Mouse (Mus musculus) bone marrow, adult 2 months (tissue): Measurements from ENCODE around the gene Gale. TPM values are rescaled to one million over a fixed set of nuclear protein-coding genes. Genes with fewer than 3 reads are reported as not detected.

ENCODE experiments used
- H3K27ac ChIP-seq: fragments of 200-500 bp; 2 replicates; pipeline ENCODE4 v1.5.1; 2012; ENCODE audit warnings: low read depth, mild to moderate bottlenecking, control low read depth, inconsistent platforms, low read length; ENCODE audit not compliant: control insufficient read depth, poor library complexity, insufficient read depth
- H3K4me1 ChIP-seq: fragments of 200-500 bp; 2 replicates; pipeline ENCODE4 v1.6.1; 2011; ENCODE audit warnings: low read length; ENCODE audit not compliant: control insufficient read depth, insufficient read depth
- H3K4me3 ChIP-seq: fragments of 200-500 bp; replicated peaks from 2 replicates; pipeline ENCODE3; 2011; ENCODE audit warnings: mild to moderate bottlenecking, low read depth, low read length, control low read depth; ENCODE audit not compliant: control insufficient read depth
- CTCF ChIP-seq: fragments of 200-500 bp; IDR thresholded peaks from 2 replicates; pipeline ENCODE4 v1.5.1; 2011; ENCODE audit warnings: low read length, control low read depth; ENCODE audit not compliant: control insufficient read depth, insufficient read depth
- POLR2A ChIP-seq: fragments of 200-500 bp; IDR thresholded peaks from 2 replicates; pipeline ENCODE4 v1.6.1; 2011; ENCODE audit warnings: low read depth, mild to moderate bottlenecking, control low read depth, low read length, borderline replicate concordance; ENCODE audit not compliant: control insufficient read depth
- WGBS: fragments of 180-500 bp; shearing (Covaris S2); methylation state at CpG from one replicate; pipeline ENCODE4 v1.1.7; 2018; 5-methylcytosine and 5-hydroxymethylcytosine counted together
- polyA plus RNA-seq: library from polyadenylated mRNA; stranded (reverse); fragments of >200 nt; gene quantifications from 2 replicates; pipeline ENCODE4 v1.2.4, GENCODE M21; 2011; ENCODE audit warnings: low replicate concordance; ENCODE audit not compliant: missing spikeins, insufficient read depth, insufficient read length

Gale gene
- polyA plus RNA-seq, 1 experiment, result 11.0 TPM

DNA sequence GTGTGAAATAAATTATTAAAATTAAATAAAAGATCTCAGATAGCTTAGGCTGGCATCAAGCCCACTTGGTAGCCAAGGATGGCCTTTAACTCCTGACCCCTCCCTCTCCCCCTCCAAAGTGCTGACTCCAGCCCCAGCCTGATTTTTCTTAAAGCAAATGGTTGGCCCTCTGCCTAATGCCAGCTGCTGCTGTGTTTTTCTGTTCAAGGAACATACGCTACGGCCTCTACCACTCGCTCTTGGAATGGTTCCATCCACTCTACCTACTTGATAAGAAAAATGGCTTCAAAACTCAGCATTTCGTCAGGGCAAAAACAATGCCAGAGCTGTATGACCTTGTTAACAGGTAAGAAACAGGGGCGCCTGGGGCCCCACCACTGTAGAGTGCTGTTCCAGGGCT lies 38.2 kb upstream of the Gale start:
- TF ChIP-seq CTCF (no peak), POLR2A (no peak)
- 69% methylated on average over 5 of the region's 5 CpGs for WGBS
- Histone ChIP-seq H3K27ac (no peak overlapping the region), H3K4me1 (no peaks in the 10 kb centered on the region; the same call in 1 of the 2 replicates), H3K4me3 (no peak overlapping the region)

DNA sequence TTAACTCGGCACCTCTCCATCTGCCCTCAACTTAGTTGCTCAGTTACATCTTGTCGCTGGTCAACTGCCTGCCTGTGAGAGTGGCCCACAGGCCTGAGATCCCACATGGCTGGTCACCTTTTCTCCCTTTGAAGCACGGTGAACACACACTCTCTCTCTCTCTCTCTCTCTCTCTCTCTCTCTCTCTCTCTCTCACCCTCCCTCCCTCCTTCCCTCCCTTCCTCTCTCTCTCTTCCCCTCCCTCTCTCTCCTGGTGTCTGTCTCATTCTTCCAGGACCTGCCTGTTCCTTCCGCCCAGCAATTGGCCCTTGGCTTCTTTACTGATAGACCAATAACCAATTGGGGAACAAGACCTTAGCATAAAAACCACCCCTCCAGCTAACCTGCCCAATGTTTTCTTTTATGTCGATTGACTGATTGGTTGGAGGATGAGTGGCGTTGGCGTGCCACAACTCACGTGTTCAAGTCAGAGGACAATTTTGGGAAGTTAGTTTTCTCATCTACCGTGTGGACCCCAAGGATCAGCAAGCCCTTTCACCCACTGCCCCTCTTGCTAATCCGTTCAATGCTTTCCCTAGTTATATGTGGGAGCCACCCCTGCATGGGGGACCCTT lies 37.2 kb upstream of the Gale start:
- Histone ChIP-seq H3K4me1 (no peaks in the 10 kb centered on the region; the same call in 1 of the 2 replicates), H3K4me3 (no peak overlapping the region), H3K27ac (no peak overlapping the region)
- TF ChIP-seq CTCF, result no peak
- TF ChIP-seq POLR2A, result no peak
- 79% methylated on average over 10 of the region's 10 CpGs for WGBS

DNA sequence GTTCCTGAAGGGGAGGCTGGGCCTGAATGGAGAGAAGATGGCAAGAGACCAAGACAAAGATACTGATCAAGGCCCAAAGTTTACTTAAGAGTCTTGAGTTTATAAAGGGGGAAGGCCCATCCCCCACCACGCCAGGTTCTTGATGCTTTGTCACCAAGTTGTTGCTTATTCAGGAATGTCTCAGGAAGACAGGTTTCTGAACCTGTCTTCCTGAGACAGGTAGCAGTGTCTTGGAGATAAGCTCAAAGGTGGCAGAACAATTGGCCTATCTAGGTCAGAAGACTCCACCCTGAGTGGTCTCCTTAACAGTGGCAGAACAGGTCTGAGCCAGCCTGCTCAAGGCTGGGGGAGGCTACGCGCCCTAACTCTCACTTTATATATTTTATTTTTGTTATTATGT lies 36.7 kb upstream of the Gale start:
- Histone ChIP-seq H3K4me3 (no peak overlapping the region), H3K4me1 (no peaks in the 10 kb centered on the region; the same call in 1 of the 2 replicates), H3K27ac (no peak overlapping the region)
- TF ChIP-seq POLR2A, result no peak
- TF ChIP-seq CTCF, result no peak
- 89% methylated on average over 3 of the region's 3 CpGs for WGBS

DNA sequence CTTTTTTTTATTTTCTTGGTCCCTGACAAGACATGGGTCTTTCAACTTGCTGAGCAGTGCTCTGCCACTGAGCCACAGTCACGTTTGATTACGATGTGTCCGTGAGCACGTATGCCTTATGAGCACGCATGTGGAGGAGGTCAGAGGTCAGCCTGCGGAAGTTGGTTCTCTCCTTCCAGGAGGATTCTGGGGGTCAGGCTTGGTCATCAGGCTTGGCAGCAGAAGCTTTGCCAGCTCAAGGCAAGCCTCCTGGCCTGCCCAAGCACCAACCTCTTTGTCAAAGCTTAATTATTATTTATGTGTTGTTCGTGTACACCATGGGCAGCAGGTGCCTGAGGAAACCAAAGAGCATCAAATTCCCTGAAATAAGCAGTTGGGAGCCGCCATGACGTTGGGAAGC lies 35.2 kb upstream of the Gale start:
- no peak overlapping the region for H3K27ac ChIP-seq
- H3K4me1 ChIP-seq, result no peaks in the 10 kb centered on the region; the same call in 1 of the 2 replicates
- H3K4me3 ChIP-seq, result no peak overlapping the region
- 93% methylated on average over 9 of the region's 9 CpGs for WGBS
- no peak for TF ChIP-seq CTCF
- no peak for TF ChIP-seq POLR2A

DNA sequence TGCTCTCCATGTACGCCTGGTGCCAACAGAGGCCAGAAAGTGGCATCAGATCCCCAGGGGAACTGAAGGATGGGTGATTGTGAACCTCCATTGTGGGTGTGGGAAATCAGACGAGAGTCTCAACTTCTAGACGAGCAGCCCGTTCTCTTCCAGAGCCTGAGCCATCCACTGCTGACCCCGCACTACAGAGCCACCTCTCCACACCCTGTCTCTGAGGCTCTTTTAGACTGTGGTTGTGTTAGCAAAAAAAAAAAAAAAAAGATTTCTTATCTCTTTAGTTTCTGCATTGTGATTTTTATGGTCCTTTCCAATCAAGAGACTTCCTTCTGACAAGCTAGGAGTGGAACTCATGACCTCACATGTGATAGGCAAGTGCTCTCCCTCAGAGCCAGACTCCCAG lies 34.1 kb upstream of the Gale start:
- WGBS, result 83% methylated on average over 5 of the region's 5 CpGs
- TF ChIP-seq CTCF (no peak), POLR2A (no peak)

DNA sequence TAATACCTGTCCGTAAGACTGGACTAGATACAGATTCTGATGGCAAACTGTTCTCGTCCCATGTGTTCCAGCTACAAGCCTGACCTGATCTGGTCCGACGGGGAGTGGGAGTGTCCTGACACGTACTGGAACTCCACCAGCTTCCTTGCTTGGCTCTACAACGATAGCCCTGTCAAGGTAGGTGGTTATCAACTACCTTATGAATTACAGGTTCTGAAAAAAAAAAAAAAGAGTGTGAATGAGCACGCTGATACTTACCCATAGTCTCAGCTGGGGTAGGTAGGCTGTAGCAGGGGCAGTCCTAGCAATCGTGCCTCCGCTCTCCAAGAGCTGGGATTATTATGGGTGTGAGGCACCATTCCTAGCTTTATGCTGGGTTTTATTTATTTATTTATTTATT lies 33.7 kb upstream of the Gale start:
- Histone ChIP-seq H3K27ac (no peak overlapping the region), H3K4me3 (no peak overlapping the region), H3K4me1 (no peaks in the 10 kb centered on the region; the same call in 1 of the 2 replicates)
- 92% methylated on average over 9 of the region's 9 CpGs for WGBS
- no peak for TF ChIP-seq CTCF
- TF ChIP-seq POLR2A, result no peak

More for the DNA sequence above, 34.1 kb upstream of the Gale start:
- no peak overlapping the region for H3K4me3 ChIP-seq
- H3K27ac ChIP-seq, result no peak overlapping the region
- no peaks in the 10 kb centered on the region; the same call in 1 of the 2 replicates for H3K4me1 ChIP-seq

DNA sequence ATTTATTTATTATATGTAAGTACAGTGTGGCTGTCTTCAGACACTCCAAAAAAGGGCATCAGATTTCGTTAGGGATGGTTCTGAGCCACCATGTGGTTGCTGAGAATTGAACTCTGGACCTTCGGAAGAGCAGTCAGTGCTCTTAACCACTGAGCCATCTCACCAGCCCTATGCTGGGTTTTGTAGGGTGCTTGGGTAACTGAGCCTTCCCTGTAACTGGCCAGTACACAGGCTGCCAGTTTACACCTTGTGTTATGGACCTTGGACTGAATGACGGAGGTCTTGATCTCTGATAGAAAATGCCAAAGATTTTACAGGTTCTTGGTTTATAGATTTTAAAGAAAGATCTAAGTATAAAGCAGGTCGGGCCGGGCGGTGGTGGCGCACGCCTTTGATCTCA lies 33.3 kb upstream of the Gale start:
- WGBS, result 90% methylated on average over 8 of the region's 8 CpGs
- H3K4me1 ChIP-seq, result no peaks in the 10 kb centered on the region; the same call in 1 of the 2 replicates
- TF ChIP-seq POLR2A (no peak), CTCF (no peak)
- H3K27ac ChIP-seq, result no peak overlapping the region
- H3K4me3 ChIP-seq, result no peak overlapping the region

DNA sequence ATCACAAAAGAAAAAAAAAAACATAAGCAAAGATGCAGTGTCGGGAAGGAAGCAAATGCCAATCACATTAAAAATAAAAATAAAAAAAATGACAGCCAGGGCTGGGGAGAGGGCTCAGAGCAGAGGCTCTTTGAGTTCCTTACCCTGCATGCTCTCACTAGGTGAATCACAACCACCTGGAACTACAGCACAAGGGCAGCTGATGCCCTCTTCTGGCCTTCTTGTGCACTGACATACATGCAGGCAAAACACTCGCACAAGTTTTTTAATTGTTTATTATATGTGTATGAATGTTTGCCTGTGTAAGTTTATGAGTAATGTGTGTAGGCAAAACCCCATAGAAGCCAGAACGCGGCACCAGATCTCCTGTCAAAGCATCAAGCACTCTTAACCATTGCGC lies 31.7 kb upstream of the Gale start:
- no peak overlapping the region for H3K27ac ChIP-seq
- no peak overlapping the region for H3K4me3 ChIP-seq
- 66% methylated on average over 5 of the region's 5 CpGs for WGBS
- TF ChIP-seq CTCF (peak; percentile 86), POLR2A (no peak)
- no peaks in the 10 kb centered on the region; the same call in 1 of the 2 replicates for H3K4me1 ChIP-seq
